Mouse (Mus musculus): ENCODE data around the gene Znhit1. TPM values are rescaled to one million over a fixed set of nuclear protein-coding genes. Genes with fewer than 3 reads are reported as not detected.
"Not testable (repeated sequence)": the region's sequence is repeated elsewhere in the genome, so short reads cannot be mapped to it uniquely, and the experiment has no call there.

Znhit1 gene
- polyA plus RNA-seq, 1 experiment from 2014 or later, result 106 TPM

DNA sequence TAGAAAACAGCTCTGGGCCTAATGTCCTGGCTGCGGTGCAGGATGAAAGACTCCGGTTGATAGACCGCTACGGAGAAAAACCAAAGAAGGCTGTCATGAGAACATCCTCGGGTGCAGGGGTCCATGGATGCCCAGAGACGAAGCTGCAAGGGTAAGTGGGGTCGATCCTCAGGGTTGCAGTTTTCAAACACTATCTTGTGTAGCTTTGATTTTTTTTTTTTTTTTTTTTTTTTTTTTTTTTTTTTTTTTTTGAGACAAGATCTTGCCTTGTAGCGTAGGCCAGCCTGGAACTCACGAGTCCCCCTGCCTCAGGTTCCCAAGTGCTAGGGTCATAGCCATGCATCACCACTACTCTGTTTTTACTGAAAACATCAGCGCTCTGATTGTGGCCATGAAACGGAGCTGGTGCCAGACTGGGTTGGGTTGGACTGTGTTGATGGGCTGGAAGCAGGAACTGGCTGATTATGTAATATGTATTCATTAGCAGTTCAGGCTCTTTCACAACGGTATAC lies 34.3 kb downstream of the Znhit1 start:
- Histone ChIP-seq H3K4me1 (ENCODE audit: control insufficient read depth, insufficient read depth, low read length) (peaks cover 4% of the 10 kb centered on the region), H3K4me2 (ENCODE audit: low read depth) (peak overlapping the region; percentile 70), H3K27me3 (ENCODE audit: control insufficient read depth, insufficient read depth, low read length) (no peaks in the 10 kb centered on the region), H3K36me3 (ENCODE audit: control insufficient read depth, insufficient read depth, low read length) (no peaks in the 10 kb centered on the region), H3K9ac (ENCODE audit: low read length) (peak overlapping the region; percentile 58), H3K27ac (ENCODE audit: low read depth, low read length) (no peak overlapping the region), H3K9me3 (ENCODE audit: control insufficient read depth, low read length) (no peaks in the 10 kb centered on the region), H3K4me3 (ENCODE audit: low read depth, low read length) (peak overlapping the region; percentile 62)
- WGBS, result 2% methylated on average over 12 of the region's 12 CpGs
- ATAC-seq (ENCODE audit: insufficient read depth, low FRiP score, low TSS enrichment), result peak; percentile 35; the same call in 1 of the 2 replicates
- DNase-seq (ENCODE audit: low spot score), result peak; percentile 18

DNA sequence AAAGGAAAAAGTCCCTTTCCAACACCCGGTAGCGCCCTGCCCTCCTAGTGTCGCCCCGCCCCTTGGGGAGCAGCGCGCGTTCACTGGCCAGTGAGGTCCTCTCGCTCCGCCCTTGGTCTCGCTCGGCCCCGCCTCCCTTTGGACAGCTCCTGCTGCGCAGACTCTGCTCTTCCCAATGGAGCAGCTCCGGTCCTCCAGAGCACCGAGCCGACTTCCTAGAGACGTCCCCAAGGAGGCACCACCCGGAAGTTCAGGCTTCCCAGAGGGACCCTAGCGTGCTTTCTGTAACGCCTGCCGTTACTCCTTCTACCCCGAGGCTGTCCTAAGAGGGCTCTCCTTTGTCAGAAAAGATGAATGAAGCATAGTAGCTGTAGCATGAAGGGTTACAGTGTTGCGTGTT lies 34.8 kb downstream of the Znhit1 start, which contains the start of gene Fis1:
Gene Fis1 (plus strand): TSS at position 261 of the 400 bp plus-strand sequence.
- Histone ChIP-seq H3K27ac (ENCODE audit: low read depth, low read length) (no peak within 1 kb of the TSS), H3K9ac (ENCODE audit: low read length) (peak within 1 kb of the TSS; percentile 58), H3K4me2 (ENCODE audit: low read depth) (peak within 1 kb of the TSS; percentile 70), H3K36me3 (ENCODE audit: control insufficient read depth, insufficient read depth, low read length) (no peaks in the 10 kb centered on the region), H3K4me1 (ENCODE audit: control insufficient read depth, insufficient read depth, low read length) (peaks cover 4% of the 10 kb centered on the region), H3K4me3 (ENCODE audit: low read depth, low read length) (peak within 1 kb of the TSS; percentile 62), H3K27me3 (ENCODE audit: control insufficient read depth, insufficient read depth, low read length) (no peaks in the 10 kb centered on the region), H3K9me3 (ENCODE audit: control insufficient read depth, low read length) (no peaks in the 10 kb centered on the region)
- WGBS, result under 1% methylated on average over 23 of the region's 23 CpGs
- peak; percentile 98 for DNase-seq (ENCODE audit: low spot score)
- peak; percentile 98 for ATAC-seq (ENCODE audit: insufficient read depth, low FRiP score, low TSS enrichment)

DNA sequence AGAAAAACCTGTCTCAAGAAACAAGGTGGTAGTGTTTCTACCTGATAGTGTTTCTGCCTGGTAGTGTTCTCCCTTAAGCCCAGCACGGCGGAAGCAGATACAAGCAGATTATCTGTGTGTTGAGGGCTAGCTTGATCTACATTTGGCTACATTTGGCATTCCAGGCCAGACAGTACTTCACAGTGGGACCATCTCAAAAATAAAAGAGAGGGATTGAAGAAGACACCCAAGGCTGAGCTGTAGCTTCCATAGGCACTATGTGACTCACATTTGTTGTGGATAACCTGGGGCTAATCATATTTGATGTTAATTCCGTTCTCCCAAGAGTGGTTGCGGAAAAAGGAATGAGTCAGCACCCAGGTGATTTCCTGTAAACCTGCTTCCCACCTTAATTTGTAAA lies 35.7 kb downstream of the Znhit1 start:
- H3K4me2 ChIP-seq (ENCODE audit: low read depth), result no peak overlapping the region
- no peaks in the 10 kb centered on the region for H3K36me3 ChIP-seq (ENCODE audit: control insufficient read depth, insufficient read depth, low read length)
- no peaks in the 10 kb centered on the region for H3K27me3 ChIP-seq (ENCODE audit: control insufficient read depth, insufficient read depth, low read length)
- peak; percentile 2 for DNase-seq (ENCODE audit: low spot score)
- H3K9ac ChIP-seq (ENCODE audit: low read length), result no peak overlapping the region
- no peak overlapping the region for H3K4me3 ChIP-seq (ENCODE audit: low read depth, low read length)
- H3K4me1 ChIP-seq (ENCODE audit: control insufficient read depth, insufficient read depth, low read length), result peaks cover 4% of the 10 kb centered on the region
- no peak overlapping the region for H3K27ac ChIP-seq (ENCODE audit: low read depth, low read length)
- 82% methylated on average over 4 of the region's 4 CpGs for WGBS
- no peak for ATAC-seq (ENCODE audit: insufficient read depth, low FRiP score, low TSS enrichment)
- no peaks in the 10 kb centered on the region for H3K9me3 ChIP-seq (ENCODE audit: control insufficient read depth, low read length)

DNA sequence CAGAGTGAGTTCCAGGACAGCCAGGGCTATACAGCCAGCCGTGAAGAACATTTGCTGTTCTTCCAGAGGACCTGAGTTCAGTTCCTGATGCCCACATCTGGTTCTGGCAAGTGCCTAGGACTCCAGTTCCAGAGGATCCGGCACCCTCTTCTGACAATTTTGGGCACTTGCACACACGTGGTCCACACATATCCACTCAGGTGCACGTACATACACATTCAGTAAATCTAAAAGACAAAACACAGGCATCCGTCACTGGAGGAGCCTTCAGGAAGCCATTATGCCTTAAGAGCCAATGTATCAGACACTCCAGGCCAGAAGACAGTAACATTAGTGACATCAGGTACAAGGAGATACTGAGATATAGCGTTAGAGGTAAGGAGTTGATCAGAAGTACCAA lies 37.3 kb downstream of the Znhit1 start:
- no peak overlapping the region for H3K4me2 ChIP-seq (ENCODE audit: low read depth)
- H3K27ac ChIP-seq (ENCODE audit: low read depth, low read length), result no peak overlapping the region
- ATAC-seq (ENCODE audit: insufficient read depth, low FRiP score, low TSS enrichment) (no peak), DNase-seq (ENCODE audit: low spot score) (no peak)
- 92% methylated on average over 6 of the region's 6 CpGs for WGBS
- H3K4me1 ChIP-seq (ENCODE audit: control insufficient read depth, insufficient read depth, low read length), result peaks cover 4% of the 10 kb centered on the region
- H3K36me3 ChIP-seq (ENCODE audit: control insufficient read depth, insufficient read depth, low read length), result no peaks in the 10 kb centered on the region
- no peak overlapping the region for H3K4me3 ChIP-seq (ENCODE audit: low read depth, low read length)
- no peaks in the 10 kb centered on the region for H3K27me3 ChIP-seq (ENCODE audit: control insufficient read depth, insufficient read depth, low read length)
- no peak overlapping the region for H3K9ac ChIP-seq (ENCODE audit: low read length)
- H3K9me3 ChIP-seq (ENCODE audit: control insufficient read depth, low read length), result no peaks in the 10 kb centered on the region

DNA sequence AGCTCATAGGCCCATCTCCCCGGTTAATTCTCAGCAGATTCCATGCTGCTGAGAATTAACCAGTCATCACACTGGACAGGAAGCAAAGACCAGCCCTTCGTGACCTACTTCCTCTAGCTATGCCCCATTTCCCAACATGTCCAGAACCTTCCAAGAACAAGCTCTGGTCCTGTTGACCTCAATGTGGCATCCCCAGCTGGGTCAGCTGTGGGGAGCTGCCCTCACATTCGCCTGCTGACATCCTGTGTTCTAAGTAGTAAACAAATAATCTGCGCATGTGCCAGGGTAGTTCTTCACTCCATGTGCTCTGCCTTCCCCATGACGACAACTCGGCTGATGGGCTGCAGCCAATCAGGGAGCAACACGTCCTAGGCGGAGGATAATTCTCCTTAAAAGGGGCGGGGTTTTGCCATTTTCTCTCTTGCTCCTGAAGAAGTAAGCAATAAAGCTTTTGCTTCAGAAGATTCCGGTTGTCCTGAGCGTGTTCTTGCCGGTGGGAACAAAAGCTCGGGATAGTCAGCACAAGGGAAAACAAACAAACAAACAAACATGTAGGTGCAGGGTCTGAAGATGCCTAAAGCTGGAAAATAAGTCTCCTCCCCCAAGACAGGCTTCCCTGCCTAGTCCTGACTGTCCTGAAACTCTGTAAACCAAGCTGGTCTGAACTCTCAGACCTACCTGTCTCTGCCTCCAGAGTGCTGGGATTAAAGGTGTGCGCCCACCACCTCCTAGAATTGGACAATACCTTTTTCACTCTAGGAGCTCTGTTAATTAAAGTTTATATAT lies 38.1 kb downstream of the Znhit1 start:
- not testable (repeated sequence) for H3K27ac ChIP-seq (ENCODE audit: low read depth, low read length); H3K36me3 ChIP-seq (ENCODE audit: control insufficient read depth, insufficient read depth, low read length); H3K4me3 ChIP-seq (ENCODE audit: low read depth, low read length); DNase-seq (ENCODE audit: low spot score); H3K4me2 ChIP-seq (ENCODE audit: low read depth); H3K27me3 ChIP-seq (ENCODE audit: control insufficient read depth, insufficient read depth, low read length); H3K4me1 ChIP-seq (ENCODE audit: control insufficient read depth, insufficient read depth, low read length); ATAC-seq (ENCODE audit: insufficient read depth, low FRiP score, low TSS enrichment); H3K9ac ChIP-seq (ENCODE audit: low read length); H3K9me3 ChIP-seq (ENCODE audit: control insufficient read depth, low read length)
- WGBS, result 86% methylated on average over 14 of the region's 14 CpGs

DNA sequence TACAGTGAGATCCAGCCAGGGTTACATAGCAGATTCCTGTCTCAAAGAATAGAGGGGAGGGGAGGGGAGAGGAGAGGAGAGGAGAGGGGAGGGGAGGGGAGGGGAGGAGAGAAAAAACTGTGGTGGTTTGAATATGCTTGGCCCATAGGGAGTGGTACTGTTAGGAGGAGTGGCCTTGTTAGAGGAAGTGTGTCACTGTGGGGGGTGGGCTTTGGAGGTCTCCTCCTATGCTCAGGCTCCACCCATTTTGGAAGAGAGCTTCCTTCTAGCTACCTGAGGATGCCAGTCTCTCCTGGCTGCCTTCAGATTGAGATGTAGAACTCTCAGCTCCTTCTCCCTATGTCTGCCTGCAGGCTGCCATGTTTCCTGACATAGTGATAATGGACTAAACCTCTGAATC lies 39.9 kb downstream of the Znhit1 start:
- Histone ChIP-seq H3K27ac (ENCODE audit: low read depth, low read length) (no peak overlapping the region), H3K9me3 (ENCODE audit: control insufficient read depth, low read length) (no peaks in the 10 kb centered on the region), H3K4me1 (ENCODE audit: control insufficient read depth, insufficient read depth, low read length) (no peaks in the 10 kb centered on the region), H3K9ac (ENCODE audit: low read length) (no peak overlapping the region), H3K27me3 (ENCODE audit: control insufficient read depth, insufficient read depth, low read length) (no peaks in the 10 kb centered on the region), H3K36me3 (ENCODE audit: control insufficient read depth, insufficient read depth, low read length) (no peaks in the 10 kb centered on the region), H3K4me3 (ENCODE audit: low read depth, low read length) (no peak overlapping the region), H3K4me2 (ENCODE audit: low read depth) (no peak overlapping the region)
- ATAC-seq (ENCODE audit: insufficient read depth, low FRiP score, low TSS enrichment) (no peak), DNase-seq (ENCODE audit: low spot score) (no peak)

DNA sequence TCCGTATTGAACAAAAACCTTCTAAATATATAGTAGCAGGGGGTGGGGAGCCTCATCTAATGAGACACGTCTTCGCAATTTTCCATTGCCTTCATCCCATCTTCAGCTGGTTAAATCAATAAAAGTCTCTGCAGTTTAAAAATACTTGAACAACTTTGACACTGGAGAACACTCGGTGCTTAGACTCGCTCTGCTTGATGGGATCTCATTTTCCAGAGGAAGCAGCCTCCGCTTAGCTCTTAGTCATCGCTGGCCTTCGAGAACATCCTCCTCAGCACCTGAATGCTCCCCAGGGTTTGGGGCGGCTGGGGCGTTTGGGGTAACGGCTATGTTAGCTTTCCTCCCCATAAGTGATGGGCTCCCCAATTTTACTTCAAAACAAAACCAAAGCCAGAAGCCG lies 42.7 kb downstream of the Znhit1 start:
- no peak overlapping the region for H3K9ac ChIP-seq (ENCODE audit: low read length)
- no peak for DNase-seq (ENCODE audit: low spot score)
- no peaks in the 10 kb centered on the region for H3K9me3 ChIP-seq (ENCODE audit: control insufficient read depth, low read length)
- WGBS, result 86% methylated on average over 12 of the region's 12 CpGs
- ATAC-seq (ENCODE audit: insufficient read depth, low FRiP score, low TSS enrichment), result no peak
- no peak overlapping the region for H3K4me2 ChIP-seq (ENCODE audit: low read depth)
- H3K4me1 ChIP-seq (ENCODE audit: control insufficient read depth, insufficient read depth, low read length), result no peaks in the 10 kb centered on the region
- no peak overlapping the region for H3K4me3 ChIP-seq (ENCODE audit: low read depth, low read length)
- H3K27me3 ChIP-seq (ENCODE audit: control insufficient read depth, insufficient read depth, low read length), result no peaks in the 10 kb centered on the region
- H3K27ac ChIP-seq (ENCODE audit: low read depth, low read length), result no peak overlapping the region
- no peaks in the 10 kb centered on the region for H3K36me3 ChIP-seq (ENCODE audit: control insufficient read depth, insufficient read depth, low read length)

DNA sequence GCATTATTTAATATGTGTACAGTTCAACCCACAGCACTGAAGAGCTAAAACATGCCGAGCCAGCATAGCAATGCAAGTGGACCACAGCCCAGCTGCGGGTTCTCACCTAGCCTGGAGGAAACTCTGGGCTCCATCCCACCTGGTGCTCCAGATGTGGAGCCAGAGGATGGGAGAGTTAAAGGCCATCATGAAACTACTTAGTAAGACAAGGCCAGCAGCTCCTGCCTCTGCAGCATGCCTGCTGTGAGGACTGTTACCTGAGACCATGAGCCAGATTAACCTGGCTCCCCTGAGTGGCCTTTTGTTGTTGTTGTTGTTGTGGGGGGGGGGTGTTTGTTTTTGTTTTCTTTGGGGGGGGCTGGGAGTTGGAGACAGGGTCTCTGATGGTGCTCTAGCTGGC lies 44.4 kb downstream of the Znhit1 start:
- no peak overlapping the region for H3K27ac ChIP-seq (ENCODE audit: low read depth, low read length)
- no peak for ATAC-seq (ENCODE audit: insufficient read depth, low FRiP score, low TSS enrichment)
- H3K4me3 ChIP-seq (ENCODE audit: low read depth, low read length), result no peak overlapping the region
- no peak overlapping the region for H3K9ac ChIP-seq (ENCODE audit: low read length)
- H3K36me3 ChIP-seq (ENCODE audit: control insufficient read depth, insufficient read depth, low read length), result no peaks in the 10 kb centered on the region
- H3K4me2 ChIP-seq (ENCODE audit: low read depth), result no peak overlapping the region
- DNase-seq (ENCODE audit: low spot score), result no peak
- H3K27me3 ChIP-seq (ENCODE audit: control insufficient read depth, insufficient read depth, low read length), result no peaks in the 10 kb centered on the region
- H3K4me1 ChIP-seq (ENCODE audit: control insufficient read depth, insufficient read depth, low read length), result no peaks in the 10 kb centered on the region
- 79% methylated on average over 2 of the region's 2 CpGs for WGBS
- no peaks in the 10 kb centered on the region for H3K9me3 ChIP-seq (ENCODE audit: control insufficient read depth, low read length)

DNA sequence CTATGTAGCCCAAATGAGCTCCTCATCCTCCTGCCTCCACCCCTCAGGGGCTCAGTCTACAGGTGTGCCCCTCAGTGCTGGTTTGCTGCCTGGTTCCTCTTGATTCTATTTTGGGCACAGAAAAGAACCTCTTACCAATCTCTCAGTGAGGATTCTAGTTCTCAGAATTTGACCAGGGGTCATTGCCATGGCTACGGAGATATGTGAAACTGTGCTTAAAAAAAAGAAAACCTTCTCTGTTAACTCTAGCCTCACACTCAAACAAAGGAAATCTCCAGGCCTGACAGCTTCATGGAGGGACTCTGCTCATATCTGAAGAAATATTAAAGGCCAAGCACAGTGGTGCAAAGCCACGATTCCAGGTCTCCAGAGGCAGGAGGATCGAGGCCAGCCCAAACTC lies 45.0 kb downstream of the Znhit1 start:
- Histone ChIP-seq H3K9ac (ENCODE audit: low read length) (no peak overlapping the region), H3K4me3 (ENCODE audit: low read depth, low read length) (no peak overlapping the region), H3K36me3 (ENCODE audit: control insufficient read depth, insufficient read depth, low read length) (no peaks in the 10 kb centered on the region), H3K9me3 (ENCODE audit: control insufficient read depth, low read length) (no peaks in the 10 kb centered on the region), H3K4me2 (ENCODE audit: low read depth) (no peak overlapping the region), H3K27ac (ENCODE audit: low read depth, low read length) (no peak overlapping the region), H3K4me1 (ENCODE audit: control insufficient read depth, insufficient read depth, low read length) (no peaks in the 10 kb centered on the region), H3K27me3 (ENCODE audit: control insufficient read depth, insufficient read depth, low read length) (no peaks in the 10 kb centered on the region)
- ATAC-seq (ENCODE audit: insufficient read depth, low FRiP score, low TSS enrichment) (no peak), DNase-seq (ENCODE audit: low spot score) (no peak)
- WGBS, result 82% methylated on average over 3 of the region's 3 CpGs
